Mouse (Mus musculus) midbrain, embryonic 16.5 days (tissue): ENCODE measurements at regions not wholly inside any gene's neighbourhood (a gene's known extent, or its start where the extent isn't known, plus 50 kb on each side); places are given as distances from the start of the nearest gene placed in this dataset.
A peak's percentile ranks its signal among the peaks of the same experiment; 100 is the strongest.
"Not testable (repeated sequence)": the region's sequence is repeated elsewhere in the genome, so short reads cannot be mapped to it uniquely, and the experiment has no call there.

Experiments used
- ATAC-seq: fragments of 200-750 bp; cut with Nextera tagmentation; 2 replicates; pipeline ENCODE4 v1.8.0; 2017; ENCODE audit warnings: moderate TSS enrichment
- H3K27ac ChIP-seq: fragments of 300-500 bp; sonication (generic); 2 replicates; pipeline ENCODE4 v1.5.1; 2014; ENCODE audit warnings: mild to moderate bottlenecking, low read length, mixed read lengths
- H3K27me3 ChIP-seq: fragments of 300-500 bp; sonication (generic); 2 replicates; pipeline ENCODE4 v1.6.1; 2014; ENCODE audit warnings: low read depth, low read length, mixed read lengths; ENCODE audit not compliant: control insufficient read depth, insufficient read depth
- H3K36me3 ChIP-seq: fragments of 300-500 bp; sonication (generic); 2 replicates; pipeline ENCODE4 v1.6.1; 2014; ENCODE audit warnings: mild to moderate bottlenecking, low read length, moderate library complexity, mixed read lengths; ENCODE audit not compliant: control insufficient read depth, insufficient read depth
- H3K4me1 ChIP-seq: fragments of 300-500 bp; sonication (generic); 2 replicates; pipeline ENCODE4 v1.6.1; 2014; ENCODE audit warnings: mild to moderate bottlenecking, low read length, mixed read lengths; ENCODE audit not compliant: control insufficient read depth, insufficient read depth
- H3K4me2 ChIP-seq: fragments of 300-500 bp; sonication (generic); 2 replicates; pipeline ENCODE4 v1.6.1; 2014; ENCODE audit warnings: mild to moderate bottlenecking, low read length, mixed read lengths
- H3K4me3 ChIP-seq: fragments of 300-500 bp; sonication (generic); 2 replicates; pipeline ENCODE4 v1.5.1; 2014; ENCODE audit warnings: low read depth, mild to moderate bottlenecking, low read length, moderate library complexity, mixed read lengths
- H3K9ac ChIP-seq: fragments of 300-500 bp; sonication (generic); 2 replicates; pipeline ENCODE4 v1.6.1; 2014; ENCODE audit warnings: low read depth, low read length, mixed read lengths
- H3K9me3 ChIP-seq: fragments of 300-500 bp; sonication (generic); replicated peaks from 2 replicates; pipeline ENCODE4 v1.6.1; 2014; ENCODE audit warnings: mild to moderate bottlenecking, low read length, mixed read lengths; ENCODE audit not compliant: control insufficient read depth, poor library complexity, severe bottlenecking
- WGBS: fragments of 180-500 bp; shearing (Covaris S2); extraction: QIAGEN DNeasy Blood & Tissue Kit; methylation state at CpG from one replicate; pipeline ENCODE4 v1.1.7; 2014; 5-methylcytosine and 5-hydroxymethylcytosine counted together

DNA sequence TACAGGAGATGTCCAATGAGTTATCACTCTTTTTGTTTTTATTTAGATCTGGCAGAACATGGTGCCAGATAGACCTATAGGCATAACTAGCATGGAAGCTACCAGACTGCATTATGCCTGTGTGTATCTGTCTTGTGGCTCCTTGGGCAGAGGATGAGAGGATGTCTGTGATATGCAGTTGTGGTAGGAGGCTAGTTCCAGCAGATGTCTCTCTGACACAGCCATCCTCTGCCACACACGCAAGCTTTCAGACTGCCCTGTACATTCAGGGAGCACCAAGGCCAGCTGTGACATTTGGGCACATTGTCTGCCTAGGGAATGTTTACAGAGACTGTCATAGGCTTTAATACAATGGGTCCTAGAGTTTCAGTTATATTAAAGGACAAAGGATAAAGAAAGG lies 295.6 kb upstream of the Ghitm start:
- Histone ChIP-seq H3K4me1 (no peaks in the 10 kb centered on the region), H3K27me3 (no peaks in the 10 kb centered on the region), H3K9me3 (no peaks in the 10 kb centered on the region), H3K36me3 (no peaks in the 10 kb centered on the region), H3K4me3 (no peak overlapping the region), H3K27ac (no peak overlapping the region), H3K9ac (no peak overlapping the region), H3K4me2 (no peak overlapping the region)
- 0 out of 2 replicates have a peak, but pooled peaks have one; percentile 39 for ATAC-seq
- WGBS = 68% methylated on average over 1 of the region's 1 CpGs

DNA sequence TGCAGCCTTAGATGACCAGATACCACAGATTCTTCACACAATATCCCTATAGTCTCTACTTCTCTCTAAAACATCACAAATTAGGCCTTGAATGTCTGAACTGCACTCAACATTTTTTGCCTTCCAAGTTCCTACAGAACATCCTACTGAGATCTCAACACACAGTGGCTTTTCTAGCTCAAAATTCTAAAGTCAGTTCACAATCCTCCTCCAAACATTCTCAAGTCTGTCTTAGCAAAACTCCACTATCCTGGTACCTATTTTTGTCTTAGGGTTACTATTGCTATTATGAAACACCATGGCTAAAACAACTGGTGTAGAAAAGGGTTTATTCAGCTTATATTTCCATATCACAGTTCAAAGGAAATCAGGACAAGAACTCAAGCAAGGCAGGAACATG lies 290.4 kb upstream of the Ghitm start:
- ATAC-seq = no peak
- no peak overlapping the region for H3K27ac ChIP-seq

DNA sequence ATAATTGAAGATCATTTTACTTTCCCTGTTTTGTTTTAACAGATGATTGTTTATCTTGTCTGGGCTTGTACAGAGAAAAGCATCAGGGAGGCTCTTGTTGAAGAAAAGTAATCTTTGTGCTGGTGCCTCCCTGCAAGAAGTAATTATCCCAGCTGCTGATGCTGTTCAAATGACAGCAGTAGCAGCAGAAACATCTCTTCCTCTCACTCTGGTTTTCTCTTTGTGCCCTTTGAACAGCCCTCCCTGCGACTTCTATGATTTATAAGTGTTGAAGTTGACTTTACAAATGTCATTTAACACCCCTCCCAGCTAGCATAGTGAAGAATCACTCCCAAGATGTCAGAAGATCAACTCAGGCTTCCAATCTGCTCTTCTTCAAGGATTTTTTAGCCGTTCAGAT lies 286.5 kb upstream of the Ghitm start:
- no peak overlapping the region for H3K4me3 ChIP-seq
- H3K9me3 ChIP-seq = no peaks in the 10 kb centered on the region
- H3K9ac ChIP-seq = no peak overlapping the region
- H3K36me3 ChIP-seq = no peaks in the 10 kb centered on the region
- no peak overlapping the region for H3K4me2 ChIP-seq
- WGBS = 80% methylated on average over 2 of the region's 2 CpGs
- H3K27me3 ChIP-seq = no peaks in the 10 kb centered on the region
- H3K27ac ChIP-seq = no peak overlapping the region
- H3K4me1 ChIP-seq = no peaks in the 10 kb centered on the region
- no peak for ATAC-seq

More for the DNA sequence above, 290.4 kb upstream of the Ghitm start:
- Histone ChIP-seq H3K4me3 (no peak overlapping the region), H3K9me3 (no peaks in the 10 kb centered on the region), H3K36me3 (no peaks in the 10 kb centered on the region), H3K27me3 (no peaks in the 10 kb centered on the region), H3K9ac (no peak overlapping the region), H3K4me2 (no peak overlapping the region), H3K4me1 (no peaks in the 10 kb centered on the region)

DNA sequence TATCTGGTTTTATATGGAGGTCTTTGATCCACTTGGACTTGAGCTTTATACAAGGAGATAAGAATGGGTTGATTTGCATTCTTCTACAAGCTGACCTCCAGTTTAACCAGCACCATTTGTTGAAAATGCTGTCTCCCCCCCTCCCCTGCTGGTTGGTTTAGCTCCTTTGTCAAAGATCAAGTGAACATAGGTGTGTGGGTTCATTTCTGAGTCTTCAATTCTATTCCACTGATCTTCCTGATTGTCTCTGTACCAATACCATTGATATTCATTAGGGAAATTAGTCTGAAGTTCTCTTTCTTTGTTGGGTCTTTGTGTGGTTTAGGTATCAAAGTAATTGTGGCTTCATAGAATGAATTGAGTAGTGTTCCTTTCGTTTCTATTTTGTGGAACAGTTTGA lies 277.5 kb upstream of the Ghitm start:
- not testable (repeated sequence) for H3K9ac ChIP-seq, H3K4me3 ChIP-seq, H3K36me3 ChIP-seq, H3K27me3 ChIP-seq, H3K4me2 ChIP-seq, H3K27ac ChIP-seq, H3K9me3 ChIP-seq, H3K4me1 ChIP-seq, ATAC-seq
- 35% methylated on average over 1 of the region's 1 CpGs for WGBS

DNA sequence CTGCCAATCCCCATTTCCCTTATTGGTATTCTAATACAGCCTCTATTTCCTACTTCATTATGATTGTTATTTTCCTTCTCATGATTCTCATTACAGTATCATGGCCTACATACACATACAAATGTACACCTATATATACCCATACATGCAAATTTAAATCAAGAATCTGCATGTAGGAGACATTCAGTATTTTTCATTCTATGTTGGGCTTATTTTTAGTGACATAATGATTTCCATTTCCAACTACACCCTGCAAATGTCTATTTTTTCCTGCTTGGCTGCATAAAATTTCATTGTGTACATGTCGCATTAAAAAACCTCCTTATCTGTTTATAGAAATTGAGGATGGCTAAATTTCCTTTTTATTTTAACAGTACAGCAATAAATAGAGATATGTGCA lies 236.9 kb upstream of the Ghitm start:
- 85% methylated on average over 1 of the region's 1 CpGs for WGBS
- ATAC-seq = no peak
- Histone ChIP-seq H3K27me3 (no peaks in the 10 kb centered on the region), H3K4me3 (no peak overlapping the region), H3K27ac (no peak overlapping the region), H3K4me1 (no peaks in the 10 kb centered on the region), H3K9me3 (no peaks in the 10 kb centered on the region), H3K9ac (no peak overlapping the region), H3K4me2 (no peak overlapping the region), H3K36me3 (no peaks in the 10 kb centered on the region)

DNA sequence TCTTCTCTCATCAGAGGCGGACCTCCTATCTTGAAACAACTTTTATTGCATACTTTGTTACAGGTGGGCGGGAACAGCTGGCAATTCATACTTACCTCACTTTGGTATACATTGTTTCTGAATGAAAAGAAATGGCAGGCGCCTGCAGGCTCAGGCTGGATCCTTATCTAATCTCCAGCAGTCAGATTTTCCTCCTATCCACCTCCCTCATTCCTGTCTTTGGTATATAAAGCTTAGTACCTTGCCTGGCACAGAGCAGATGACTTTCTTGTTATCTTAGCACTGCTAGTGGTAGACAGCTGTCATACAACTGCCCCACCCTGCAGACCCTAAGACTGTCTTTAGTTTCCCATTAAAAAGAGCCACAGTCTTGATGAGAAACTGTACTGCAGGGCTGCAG lies 226.8 kb upstream of the Ghitm start:
- WGBS = 85% methylated on average over 3 of the region's 3 CpGs
- no peaks in the 10 kb centered on the region for H3K36me3 ChIP-seq
- H3K9ac ChIP-seq = no peak overlapping the region
- no peak overlapping the region for H3K4me3 ChIP-seq
- no peak overlapping the region for H3K4me2 ChIP-seq
- no peaks in the 10 kb centered on the region for H3K4me1 ChIP-seq
- no peaks in the 10 kb centered on the region for H3K27me3 ChIP-seq
- no peaks in the 10 kb centered on the region for H3K9me3 ChIP-seq
- ATAC-seq = no peak
- no peak overlapping the region for H3K27ac ChIP-seq

DNA sequence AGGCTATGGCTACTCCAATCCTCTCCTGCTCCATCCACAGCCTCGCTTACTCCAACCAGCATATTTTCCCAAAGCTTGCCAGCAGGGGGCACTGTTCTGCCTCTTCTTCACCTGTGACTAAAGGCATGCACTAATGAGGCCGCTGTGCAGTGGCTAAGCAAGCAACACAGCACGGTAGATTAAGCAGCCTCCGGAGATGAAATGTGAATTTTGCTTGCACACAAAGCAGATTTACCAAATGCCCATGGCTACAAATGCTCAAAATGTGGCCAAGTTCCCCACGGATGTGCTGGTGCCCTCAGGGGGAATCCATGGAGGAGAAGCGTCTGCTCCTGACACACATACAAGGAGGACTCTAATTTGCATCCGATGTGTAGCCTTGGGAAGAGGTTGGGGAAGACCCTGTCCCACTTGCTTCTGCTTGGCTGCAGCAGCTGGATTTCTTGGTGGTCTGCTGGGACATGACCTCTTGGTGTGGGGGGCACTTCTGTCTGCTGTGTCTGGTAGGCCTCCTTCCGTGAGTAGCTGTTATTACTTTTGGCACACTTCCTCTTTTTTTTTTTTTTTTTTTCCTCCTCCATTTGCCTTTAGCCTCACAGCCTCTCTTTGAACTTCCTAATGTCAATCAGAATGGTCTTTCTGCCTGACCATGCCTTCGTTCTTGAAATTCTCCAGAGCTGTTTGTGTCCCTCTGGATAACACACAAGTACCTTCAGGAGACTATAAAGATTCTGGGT lies 221.1 kb upstream of the Ghitm start:
- ATAC-seq = peak; percentile 92
- Histone ChIP-seq H3K9ac (no peak overlapping the region), H3K27ac (no peak overlapping the region), H3K27me3 (no peaks in the 10 kb centered on the region), H3K36me3 (no peaks in the 10 kb centered on the region), H3K4me3 (no peak overlapping the region), H3K4me1 (peaks cover 4% of the 10 kb centered on the region; the same call in 1 of the 2 replicates), H3K4me2 (no peak overlapping the region), H3K9me3 (no peaks in the 10 kb centered on the region)
- 21% methylated on average over 9 of the region's 9 CpGs for WGBS

DNA sequence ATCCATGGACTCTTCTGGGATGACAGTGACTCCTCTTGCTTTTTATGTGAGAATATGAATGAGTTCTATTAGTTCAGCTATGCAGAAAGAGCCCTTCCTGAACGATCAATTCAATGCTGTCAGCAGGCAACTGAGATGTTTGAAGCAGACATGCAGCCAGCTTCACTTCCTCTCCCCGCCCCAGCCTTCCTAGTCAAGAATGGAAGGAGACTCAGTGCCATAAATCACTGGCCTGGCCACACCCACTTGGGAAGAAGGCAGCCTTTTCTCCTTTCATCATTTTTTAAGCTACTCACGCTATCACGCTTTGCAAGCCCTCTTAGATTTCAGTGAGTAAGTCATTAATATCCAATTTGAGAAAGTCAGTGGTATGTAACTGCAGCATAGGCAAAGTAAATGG lies 188.3 kb upstream of the Ghitm start:
- H3K27ac ChIP-seq = no peak overlapping the region
- ATAC-seq = no peak
- H3K4me2 ChIP-seq = no peak overlapping the region
- no peaks in the 10 kb centered on the region for H3K27me3 ChIP-seq
- 80% methylated on average over 4 of the region's 4 CpGs for WGBS
- no peaks in the 10 kb centered on the region for H3K36me3 ChIP-seq
- no peaks in the 10 kb centered on the region for H3K4me1 ChIP-seq
- no peak overlapping the region for H3K4me3 ChIP-seq
- H3K9me3 ChIP-seq = no peaks in the 10 kb centered on the region
- no peak overlapping the region for H3K9ac ChIP-seq

DNA sequence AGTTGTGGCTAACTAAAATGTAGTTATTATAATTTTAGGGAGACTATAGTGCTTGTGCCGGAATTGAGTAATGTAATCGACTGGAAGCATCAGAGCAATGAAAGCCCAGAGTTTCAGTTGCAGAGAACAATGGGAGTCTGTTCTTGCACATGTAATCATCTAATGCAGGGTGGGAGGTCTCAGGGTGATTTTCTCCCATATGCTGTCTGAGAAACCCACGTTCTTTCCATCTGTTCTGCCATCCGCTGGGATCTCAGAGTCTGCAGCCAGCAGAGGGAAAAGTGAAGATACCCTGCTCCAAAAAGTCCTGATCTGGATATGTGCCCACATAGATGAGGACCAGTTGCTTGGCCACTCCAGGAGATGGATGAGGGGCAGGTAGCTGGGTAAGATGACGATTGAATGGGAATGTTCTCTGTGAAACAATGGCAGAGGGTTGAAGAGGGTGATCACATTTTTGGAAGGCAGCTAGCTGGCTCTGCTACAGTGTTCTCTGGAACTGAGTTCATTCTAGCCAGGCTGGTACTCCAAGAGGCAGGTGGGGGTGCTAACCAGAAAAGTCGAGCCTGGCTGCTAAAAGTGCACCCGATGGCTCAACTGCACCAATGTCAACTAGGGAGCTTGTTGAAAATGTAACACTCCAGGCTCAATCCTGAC lies 180.3 kb upstream of the Ghitm start:
- H3K27me3 ChIP-seq = no peaks in the 10 kb centered on the region
- H3K27ac ChIP-seq = no peak overlapping the region
- ATAC-seq = no peak
- no peaks in the 10 kb centered on the region for H3K36me3 ChIP-seq
- no peaks in the 10 kb centered on the region for H3K9me3 ChIP-seq
- no peak overlapping the region for H3K4me3 ChIP-seq
- H3K9ac ChIP-seq = no peak overlapping the region
- no peaks in the 10 kb centered on the region for H3K4me1 ChIP-seq
- no peak overlapping the region for H3K4me2 ChIP-seq
- 65% methylated on average over 7 of the region's 7 CpGs for WGBS
